Mouse (Mus musculus) C3H10T1/2 (cell line): Measurements from ENCODE around the gene Exo1. TPM values are rescaled to one million over a fixed set of nuclear protein-coding genes. Genes with fewer than 3 reads are reported as not detected.

Experiments used
- polyA plus RNA-seq, 2 experiments: library from polyadenylated mRNA; unstranded; fragments of >200 nt; fragmentation: generic; extraction: Trizol; gene quantifications; one replicate each; pipeline ENCODE4 v1.2.1; 2012; ENCODE audit warnings: missing spikeins in 2 of 2

Gene Exo1
- polyA plus RNA-seq: 1 to 10 TPM; 3.8 to 6.2 TPM

GRCm38 (mm10) chr1:175880453-175881296 lies at the start of gene Exo1:
Exo1 (plus strand) TSS chr1:175880581.

DNA sequence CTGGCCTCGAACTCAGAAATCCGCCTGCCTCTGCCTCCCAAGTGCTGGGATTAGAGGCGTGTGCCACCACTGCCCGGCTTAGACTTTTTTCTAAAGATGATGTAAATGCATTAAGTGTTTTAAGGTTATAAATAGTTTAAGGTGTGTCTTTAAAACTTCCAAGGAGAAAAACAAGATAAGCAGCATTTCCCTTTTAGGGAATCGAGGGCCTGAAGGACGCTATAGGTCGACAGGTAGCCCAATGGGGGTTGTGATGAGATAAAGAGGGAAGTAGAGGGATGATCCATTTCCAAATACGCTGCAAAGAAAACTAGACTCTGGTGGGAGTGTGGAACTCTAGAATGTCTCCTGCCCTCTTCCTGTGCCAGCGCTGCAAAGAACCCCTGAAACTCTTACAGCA lies 39.6 kb downstream of the Exo1 start, which contains the start of gene Gm38100:
Gene Gm38100 (plus strand): TSS at position 301 of the 400 bp plus-strand sequence.

Other genes with a start within 250 kb of the Exo1 start
- 1 to 10 TPM in 1 of 2 experiments, under 1 TPM in 1; 0.96 to 1.6 TPM for gene Opn3, start 187.8 kb upstream of the Exo1 start, polyA plus RNA-seq
- under 1 TPM; 0.04 to 0.21 TPM for gene Chml, start 187.7 kb upstream of the Exo1 start, polyA plus RNA-seq
- not detected for gene Wdr64, start 182.0 kb upstream of the Exo1 start, polyA plus RNA-seq
- not detected for gene Gm38100, start 39.7 kb downstream of the Exo1 start, polyA plus RNA-seq
- under 1 TPM; 0.14 to 0.18 TPM for gene Rbm8a2, start 98.5 kb downstream of the Exo1 start, polyA plus RNA-seq